Mouse (Mus musculus): Measurements from ENCODE around the gene Nckap1. TPM values are rescaled to one million over a fixed set of nuclear protein-coding genes. Genes with fewer than 3 reads are reported as not detected.
A peak's percentile ranks its signal among the peaks of the same experiment; 100 is the strongest.

The Nckap1 gene
- 10 to 100 TPM; 42.8 to 54.4 (median 44.4) TPM for total RNA-seq (2022)

GRCm38 (mm10) chr2:80581043-80581711 lies at the start of gene Nckap1:
Nckap1 (minus strand) TSS chr2:80581380.
- DNase-seq (ENCODE audit: low spot score in 2 of 2), result peak; percentile 78 to 85

DNA sequence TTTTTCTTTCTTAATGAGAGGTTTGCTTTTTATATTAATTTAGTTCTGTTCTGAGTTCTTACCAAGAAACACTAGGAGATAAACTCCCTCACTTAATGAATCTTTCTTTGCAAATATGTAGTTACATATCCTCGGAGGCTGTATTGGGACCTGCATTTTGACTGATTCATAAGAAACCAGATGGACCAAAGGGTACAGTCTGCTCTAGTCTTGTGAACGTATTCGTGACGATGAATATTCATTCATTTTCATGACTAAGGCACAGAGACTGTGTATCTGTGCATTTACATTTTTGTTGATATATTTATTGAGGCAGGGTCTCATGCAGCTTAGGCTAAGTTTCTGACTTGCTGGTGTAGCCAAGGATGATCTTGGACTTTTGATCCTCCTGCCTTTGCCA lies 43.3 kb upstream of the Nckap1 start:
- no peak for DNase-seq (ENCODE audit: low spot score in 2 of 2)

GRCm38 (mm10) chr2:80621921-80622320 lies 40.7 kb upstream of the Nckap1 start:
- DNase-seq (ENCODE audit: low spot score in 2 of 2), result no peak

GRCm38 (mm10) chr2:80618991-80619390 lies 37.8 kb upstream of the Nckap1 start:
- DNase-seq (ENCODE audit: low spot score in 2 of 2), result no peak

DNA sequence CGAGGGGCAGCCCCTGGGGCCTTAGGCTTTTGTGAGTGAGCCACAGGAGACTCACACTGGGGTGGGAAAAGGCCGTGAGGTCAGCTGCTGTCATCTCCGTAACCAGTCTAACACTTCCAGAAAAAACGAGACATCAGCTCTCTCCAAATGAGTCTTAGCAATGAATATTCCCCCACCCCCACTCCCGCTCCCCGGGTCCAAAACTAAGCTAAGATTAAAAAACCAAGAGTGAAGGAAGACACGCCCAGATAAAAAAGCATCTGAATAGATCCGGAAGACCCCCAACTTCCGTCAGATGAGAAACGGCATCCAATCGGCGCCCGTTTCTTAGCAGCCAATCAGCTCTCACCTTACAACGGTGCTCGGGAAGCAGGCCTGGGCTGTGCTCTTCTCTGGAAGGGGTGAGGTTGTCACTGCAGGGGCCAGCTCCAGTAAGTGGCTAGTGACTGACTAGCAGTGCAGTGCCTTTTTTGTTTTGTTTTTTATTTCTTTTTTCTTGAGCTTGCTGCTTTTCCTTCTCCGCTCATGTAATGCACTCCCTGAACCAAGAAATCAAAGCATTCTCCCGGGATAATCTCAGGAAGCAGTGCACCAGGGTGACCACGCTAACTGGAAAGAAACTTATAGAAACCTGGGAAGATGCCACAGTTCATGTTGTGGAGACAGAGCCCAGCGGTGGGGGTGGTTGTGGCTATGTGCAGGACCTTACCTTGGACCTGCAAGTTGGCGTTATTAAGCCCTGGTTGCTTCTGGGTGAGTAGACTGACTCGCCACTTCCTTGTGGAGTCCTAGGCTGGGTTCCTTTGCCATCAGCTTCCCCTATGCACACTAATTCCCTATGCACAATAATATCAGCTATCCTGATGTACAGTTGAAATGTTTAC lies 35.9 kb upstream of the Nckap1 start, which contains the start of the genes Dusp19 and Nup35:
TSS of gene Dusp19 (plus strand) at position 192 of the 884 bp plus-strand sequence.
TSS of gene Nup35 (plus strand) at position 383 of the 884 bp plus-strand sequence.
- DNase-seq (ENCODE audit: low spot score in 2 of 2), result peak; percentile 91 to 92

DNA sequence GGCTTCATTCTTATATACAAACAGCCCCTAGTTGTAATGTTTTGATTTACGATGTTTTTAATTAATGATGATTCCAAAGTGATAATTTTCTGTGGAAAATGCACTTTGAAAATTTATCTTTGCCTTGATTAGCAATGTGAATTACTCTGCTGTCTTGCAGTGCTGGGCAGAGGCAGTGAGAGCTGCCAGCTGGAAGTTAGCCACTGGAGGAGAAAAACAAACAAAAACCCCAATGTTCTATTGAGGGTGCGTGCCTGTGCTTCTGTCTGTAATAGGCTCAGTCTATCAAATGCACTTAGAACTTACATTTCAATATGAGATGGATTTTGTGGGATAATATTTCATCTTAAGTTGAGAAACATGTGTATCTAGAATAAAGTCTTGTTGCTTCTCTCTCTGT lies 31.6 kb upstream of the Nckap1 start:
- DNase-seq (ENCODE audit: low spot score in 2 of 2), result no peak

- DNase-seq (ENCODE audit: low spot score in 2 of 2), result no peak
These were observed 31.1 kb upstream of the Nckap1 start for GRCm38 (mm10) chr2:80612286-80612685.

GRCm38 (mm10) chr2:80603771-80604426 lies 22.7 kb upstream of the Nckap1 start:
- no peak for DNase-seq (ENCODE audit: low spot score in 2 of 2)

DNA sequence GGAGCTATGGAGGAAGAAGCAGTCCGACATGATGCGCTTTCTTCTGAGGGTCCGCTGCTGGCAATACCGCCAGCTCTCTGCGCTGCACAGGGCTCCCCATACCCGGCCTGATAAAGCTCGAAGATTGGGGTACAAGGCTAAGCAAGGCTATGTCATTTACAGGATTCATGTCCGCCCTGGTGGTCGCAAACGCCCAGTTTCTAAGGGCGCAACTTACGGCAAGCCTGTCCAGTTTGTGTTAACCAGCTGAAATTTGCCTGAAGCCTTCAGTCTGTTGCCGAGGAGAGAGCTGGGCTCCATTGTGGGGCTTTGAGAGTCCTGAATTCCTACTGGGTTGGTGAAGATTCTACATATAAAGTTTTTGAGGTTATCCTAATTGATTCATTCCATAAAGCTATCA lies 21.6 kb upstream of the Nckap1 start:
- no peak for DNase-seq (ENCODE audit: low spot score in 2 of 2)

- no peak for DNase-seq (ENCODE audit: low spot score in 2 of 2)
These were observed 19.4 kb upstream of the Nckap1 start for GRCm38 (mm10) chr2:80600611-80601010.

DNA sequence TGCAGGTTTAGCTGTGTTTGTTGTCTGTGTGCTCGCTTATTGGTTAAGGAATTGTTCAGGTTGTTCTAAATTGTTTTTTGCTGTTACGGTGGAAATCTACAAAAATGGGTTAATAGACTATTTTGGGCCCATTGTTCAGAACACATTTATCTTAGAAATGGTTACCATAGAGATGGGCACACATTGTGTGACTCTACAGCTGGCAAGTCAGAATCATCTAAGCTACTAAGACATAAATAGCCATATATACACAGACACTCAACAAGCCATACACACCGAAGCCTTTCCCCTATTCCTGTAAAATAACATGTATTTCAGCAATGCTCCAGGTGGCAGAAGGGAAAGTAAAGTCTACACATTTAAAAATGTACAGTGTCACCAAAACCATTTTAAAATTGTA lies 18.7 kb upstream of the Nckap1 start:
- no peak for DNase-seq (ENCODE audit: low spot score in 2 of 2)

GRCm38 (mm10) chr2:80596960-80597359 lies 15.8 kb upstream of the Nckap1 start:
- no peak for DNase-seq (ENCODE audit: low spot score in 2 of 2)

- DNase-seq (ENCODE audit: low spot score in 2 of 2), result no peak
These were observed 13.2 kb upstream of the Nckap1 start for GRCm38 (mm10) chr2:80594215-80594918.

DNA sequence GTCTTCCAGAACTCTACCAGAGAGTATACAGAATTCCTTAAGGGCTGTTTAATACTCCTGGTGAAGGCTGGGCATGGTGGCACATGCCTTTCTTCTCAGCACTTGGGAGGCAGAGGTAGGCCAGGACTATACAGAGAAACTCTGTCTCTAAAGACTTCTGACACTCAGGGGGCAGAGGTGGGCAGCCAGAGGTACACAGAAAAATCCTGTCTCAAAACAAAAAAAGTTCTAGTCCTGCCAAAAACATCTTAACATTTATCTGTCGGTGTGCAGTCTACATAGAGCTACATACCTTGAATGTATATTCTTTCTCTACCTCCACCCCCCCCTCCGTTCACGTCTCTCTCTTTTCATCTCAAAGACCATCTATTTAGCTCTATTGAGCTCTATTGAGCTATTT lies 1.2 kb upstream of the Nckap1 start:
- DNase-seq (ENCODE audit: low spot score in 2 of 2), result no peak

DNA sequence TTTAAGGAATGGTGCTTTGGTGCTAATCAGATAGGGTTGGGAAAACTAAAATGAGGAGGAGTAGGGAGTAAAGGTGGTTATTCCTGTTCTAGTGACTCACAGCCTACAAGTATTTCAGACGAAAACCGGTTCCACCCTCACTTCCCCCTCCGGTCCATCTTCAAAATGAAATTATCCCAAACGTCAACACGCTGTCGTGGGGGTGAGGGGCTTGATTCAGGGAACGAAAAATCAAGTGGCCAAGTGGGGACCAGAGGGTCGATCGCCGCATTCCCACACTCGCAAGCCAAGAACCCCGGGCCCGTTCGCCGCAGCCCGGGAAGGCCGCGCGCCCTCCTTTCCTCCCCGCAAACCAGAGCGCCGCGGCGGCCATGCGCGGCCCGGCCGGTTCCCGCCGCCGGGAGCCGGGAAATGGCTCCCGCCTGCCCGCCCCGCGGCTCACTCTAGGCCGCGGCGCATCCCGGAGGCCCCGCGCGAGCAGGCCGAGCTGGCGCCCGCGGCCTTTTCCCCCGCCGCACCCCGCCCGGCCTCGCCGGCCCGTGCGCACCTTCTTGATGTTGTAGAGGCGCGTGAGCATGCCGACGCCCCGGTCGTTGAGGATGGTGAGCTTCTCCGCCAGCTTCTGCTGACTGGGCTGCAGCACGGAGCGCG lies 744 bp downstream of the Nckap1 start:
- DNase-seq (ENCODE audit: low spot score in 2 of 2), result peak in 1 of 2 experiments; percentile 10

GRCm38 (mm10) chr2:80579253-80579891 lies 1.8 kb downstream of the Nckap1 start:
- no peak for DNase-seq (ENCODE audit: low spot score in 2 of 2)

GRCm38 (mm10) chr2:80577286-80577685 lies 3.9 kb downstream of the Nckap1 start:
- DNase-seq (ENCODE audit: low spot score in 2 of 2), result no peak

DNA sequence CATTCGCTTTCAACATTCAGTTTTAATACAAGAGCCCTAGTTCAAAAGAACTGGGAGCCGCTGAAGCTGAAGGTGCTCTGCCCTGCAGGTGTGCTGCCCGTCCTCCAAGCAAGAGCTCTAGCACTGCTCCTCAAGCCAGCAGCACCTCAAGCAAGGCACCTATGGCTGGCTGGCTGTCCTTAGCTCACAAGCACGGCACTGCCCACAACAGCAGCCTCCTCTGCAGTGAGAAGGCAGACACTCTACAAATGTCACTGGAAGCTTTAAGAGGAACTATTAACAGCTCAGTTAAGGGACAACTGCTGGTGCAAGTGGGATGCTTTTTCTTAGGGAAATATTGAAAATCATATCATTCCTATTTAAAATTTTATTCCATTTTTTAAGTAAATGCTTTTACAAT lies 10.5 kb downstream of the Nckap1 start:
- no peak for DNase-seq (ENCODE audit: low spot score in 2 of 2)

DNA sequence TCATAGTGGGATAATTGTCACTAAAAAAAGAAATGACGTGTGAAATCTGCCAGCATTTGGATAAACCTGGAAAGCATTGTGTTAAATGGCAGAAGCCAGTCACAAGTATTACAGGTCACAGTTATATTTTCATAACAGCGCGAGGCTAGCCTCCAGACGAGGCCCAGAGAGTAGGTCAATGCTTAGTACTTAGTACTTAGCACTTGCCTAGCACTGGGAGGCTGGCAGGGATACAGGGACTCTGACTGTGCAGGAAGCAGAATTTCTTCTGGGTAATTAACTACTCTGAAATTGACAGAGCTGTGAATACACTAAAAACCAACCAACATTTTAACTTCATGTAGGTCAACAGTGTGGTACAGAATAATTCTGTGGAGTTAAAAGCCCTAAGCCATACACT lies 13.8 kb downstream of the Nckap1 start:
- no peak for DNase-seq (ENCODE audit: low spot score in 2 of 2)

DNA sequence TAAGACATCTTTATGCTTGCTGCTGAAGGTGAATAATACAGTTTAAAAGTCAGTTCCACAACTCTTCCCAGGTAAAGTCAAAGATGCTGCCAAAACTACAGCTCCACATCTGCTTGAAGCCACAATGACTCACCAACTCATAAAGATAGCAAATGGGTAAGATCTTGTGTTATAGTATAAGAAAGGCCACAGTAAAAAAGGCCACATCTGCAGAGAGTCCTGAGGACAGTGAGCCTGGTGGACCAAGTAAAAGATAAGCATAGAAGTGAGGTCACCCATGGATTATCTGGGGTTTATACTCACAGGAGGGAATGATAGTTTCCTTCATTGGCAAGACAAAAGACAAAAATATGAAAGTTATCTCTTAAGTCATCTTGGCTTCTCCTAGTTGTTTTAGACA lies 18.9 kb downstream of the Nckap1 start:
- DNase-seq (ENCODE audit: low spot score in 2 of 2), result no peak
